26 mouse cellular contexts compared by ENCODE assay signal in the genomic region with DNA sequence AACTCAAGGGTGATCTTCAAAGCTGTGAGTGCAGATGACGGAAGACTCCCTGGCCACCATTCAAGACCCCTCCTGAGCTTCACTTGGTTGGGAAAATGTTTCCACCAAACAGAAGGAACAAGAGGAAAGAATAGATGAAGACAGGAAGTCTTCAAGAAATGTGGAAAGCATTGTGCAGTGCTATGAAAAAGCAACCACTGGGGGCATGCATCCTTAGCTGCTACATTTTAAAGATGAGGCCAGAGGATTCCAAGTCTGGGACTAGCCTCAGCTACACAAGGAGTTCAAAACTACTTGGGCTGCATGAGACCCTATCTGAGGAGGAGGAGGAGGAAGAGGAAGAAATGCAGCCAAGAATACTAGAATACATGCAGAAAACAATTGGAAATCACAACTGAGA.
DNase-seq lines count a peak whose midpoint lies in the region; ATAC-seq and TF ChIP-seq lines count a peak whose summit lies in the region.
"Had no signal": no experiment of that assay in that cellular context is flagged by ENCODE, and none has a peak within 500 bp of the region (broad histone marks: within the 10 kb centered on the region; RNA-seq: fewer than 3 reads in every experiment).

No protein-coding gene starts in this region.

- H3K27ac ChIP-seq in hindbrain, postnatal 0 days = no peak overlapping the region
- no peak overlapping the region for H3K27ac ChIP-seq in hindbrain, embryonic 13.5 days
- no peak overlapping the region for H3K27ac ChIP-seq in lung, embryonic 14.5 days (ENCODE audit: low read depth)
- no peak overlapping the region for H3K27ac ChIP-seq in CH12.LX (ENCODE audit: insufficient read depth, low read depth)
- H3K27ac ChIP-seq: hindbrain, embryonic 15.5 days; limb, embryonic 10.5 days; liver, embryonic 13.5 days; midbrain, embryonic 13.5 days; stomach, embryonic 15.5 days had no signal

- H3K9me3 ChIP-seq in hindbrain, postnatal 0 days (ENCODE audit: low read length) = no peaks in the 10 kb centered on the region
- H3K9me3 ChIP-seq in hindbrain, embryonic 13.5 days = no peaks in the 10 kb centered on the region
- H3K9me3 ChIP-seq in lung, embryonic 14.5 days (ENCODE audit: low read depth, low read length) = no peaks in the 10 kb centered on the region
- no peaks in the 10 kb centered on the region for H3K9me3 ChIP-seq in CH12.LX (replicated peaks; ENCODE audit: low read length)
- H3K9me3 ChIP-seq: hindbrain, embryonic 15.5 days; limb, embryonic 10.5 days; liver, embryonic 13.5 days; midbrain, embryonic 13.5 days; stomach, embryonic 15.5 days had no signal

- dilution Hi-C loops in CH12.LX (cut with MboI; ENCODE audit: extremely low pct_ligation_motif_present, extremely low pct_unique_long_range_greater_than_20kb, low sequenced_read_pairs) = no loop called here

- peak; percentile 42 for TF ChIP-seq CTCF in hindbrain, postnatal 0 days (IDR thresholded peaks at IDR 0.05; ENCODE audit: low read depth)
- TF ChIP-seq CTCF in lung, embryonic 14.5 days (IDR thresholded peaks at IDR 0.05; ENCODE audit: low read depth) = peak; percentile 44
- peak; percentile 21 to 54; a peak in 3 of 4 replicates for TF ChIP-seq CTCF in CH12.LX (conservative IDR thresholded peaks at IDR 0.05 in 1 of 2, IDR thresholded peaks at IDR 0.05 in 1 of 2; ENCODE audit: low read depth in 2 of 2, low read length in 2 of 2)

- WGBS in hindbrain, postnatal 0 days = 86% methylated on average over 1 of the region's 1 CpGs
- WGBS in hindbrain, embryonic 13.5 days = 95% methylated on average over 1 of the region's 1 CpGs
- WGBS in lung, embryonic 14.5 days = 95% methylated on average over 1 of the region's 1 CpGs

- in situ Hi-C loops in CH12.LX (cut with MboI; ENCODE audit: low pct_ligation_motif_present, low pct_unique_long_range_greater_than_20kb, low sequenced_read_pairs) = loop anchor here (10.0 kb wide), 1 partner anchor 208 kb away; the partner anchor contains the start of gene Hes1

- no peak for TF ChIP-seq POLR2A in CH12.LX (IDR thresholded peaks at IDR 0.05; ENCODE audit: low read depth, low read length)

- H3K9ac ChIP-seq in hindbrain, postnatal 0 days (replicated peaks; ENCODE audit: low read length) = no peak overlapping the region
- H3K9ac ChIP-seq in hindbrain, embryonic 13.5 days = no peak overlapping the region
- no peak overlapping the region for H3K9ac ChIP-seq in lung, embryonic 14.5 days
- no peak overlapping the region for H3K9ac ChIP-seq in CH12.LX (ENCODE audit: insufficient read depth, low read depth)
- H3K9ac ChIP-seq: hindbrain, embryonic 15.5 days; liver, embryonic 13.5 days; midbrain, embryonic 13.5 days; stomach, embryonic 15.5 days had no signal

- TF ChIP-seq EP300 in CH12.LX (IDR thresholded peaks at IDR 0.05; ENCODE audit: low read length) = no peak

- no peak for ATAC-seq in hindbrain, postnatal 0 days
- ATAC-seq in hindbrain, embryonic 13.5 days (ENCODE audit: low FRiP score) = no peak
- ATAC-seq in lung, embryonic 14.5 days (ENCODE audit: insufficient read depth) = no peak
- ATAC-seq: activated CD4-positive, CD25-positive, alpha-beta regulatory T cell, adult 4 months; forebrain, embryonic 16.5 days; midbrain, embryonic 13.5 days had no signal

- no peaks in the 10 kb centered on the region for H3K27me3 ChIP-seq in hindbrain, postnatal 0 days (ENCODE audit: insufficient read depth, low read length)
- peaks cover 42% of the 10 kb centered on the region for H3K27me3 ChIP-seq in hindbrain, embryonic 13.5 days
- H3K27me3 ChIP-seq in lung, embryonic 14.5 days (ENCODE audit: insufficient read depth, low read length) = no peaks in the 10 kb centered on the region
- H3K27me3 ChIP-seq in CH12.LX (replicated peaks) = peaks cover 3% of the 10 kb centered on the region
- H3K27me3 ChIP-seq: stomach, embryonic 15.5 days had no signal

- no peaks in the 10 kb centered on the region for H3K79me2 ChIP-seq in CH12.LX (replicated peaks; ENCODE audit: control insufficient read depth, extremely low read depth, insufficient read depth, poor library complexity, severe bottlenecking)

- H3K4me3 ChIP-seq in hindbrain, postnatal 0 days (ENCODE audit: low read length) = no peak overlapping the region
- no peak overlapping the region for H3K4me3 ChIP-seq in hindbrain, embryonic 13.5 days
- H3K4me3 ChIP-seq in lung, embryonic 14.5 days (ENCODE audit: low read depth, low read length) = no peak overlapping the region
- H3K4me3 ChIP-seq in CH12.LX (replicated peaks in 1 of 3; ENCODE audit: low read depth in 2 of 3, low read length in 2 of 3, poor library complexity in 1 of 3) = no peak overlapping the region
- H3K4me3 ChIP-seq: hindbrain, embryonic 15.5 days; limb, embryonic 10.5 days; liver, embryonic 13.5 days; midbrain, embryonic 13.5 days; myocyte; stomach, embryonic 15.5 days had no signal

- DNase-seq in hindbrain, postnatal 0 days (ENCODE audit: low spot score) = no peak
- DNase-seq in lung, embryonic 14.5 days = no peak
- no peak for DNase-seq in lung, postnatal 36 days
- DNase-seq in CH12.LX (ENCODE audit: extremely low read depth) = no peak
- peak; percentile 11 for DNase-seq in induced T-regulatory cell, adult 2 months (ENCODE audit: low read depth)
- DNase-seq in urinary bladder, postnatal 10 days (ENCODE audit: low spot score) = no peak
- DNase-seq: adrenal gland, postnatal 14 days; cerebellum, adult 18-20 months; cerebellum, postnatal 25 days; embryo, embryonic 11 days; gastrocnemius, postnatal 10 days; heart, adult 11 months; heart, postnatal 36 days; kidney, adult 18-20 months; kidney, postnatal 10 days; liver, embryonic 13.5 days; right cerebral cortex, postnatal 25 days; thymus, postnatal 25 days had no signal

- no peaks in the 10 kb centered on the region for H3K36me3 ChIP-seq in hindbrain, postnatal 0 days (ENCODE audit: insufficient read depth, low read length)
- H3K36me3 ChIP-seq in hindbrain, embryonic 13.5 days = no peaks in the 10 kb centered on the region
- H3K36me3 ChIP-seq in lung, embryonic 14.5 days (ENCODE audit: insufficient read depth) = no peaks in the 10 kb centered on the region
- no peaks in the 10 kb centered on the region for H3K36me3 ChIP-seq in CH12.LX (replicated peaks in 1 of 2; ENCODE audit: control insufficient read depth in 1 of 2, insufficient read depth in 1 of 2, low read length in 1 of 2)
- H3K36me3 ChIP-seq: hindbrain, embryonic 15.5 days; limb, embryonic 10.5 days; liver, embryonic 13.5 days; midbrain, embryonic 13.5 days; stomach, embryonic 15.5 days had no signal

- no peak overlapping the region for H3K4me2 ChIP-seq in hindbrain, postnatal 0 days (ENCODE audit: low read depth, low read length)
- H3K4me2 ChIP-seq in hindbrain, embryonic 13.5 days = no peak overlapping the region
- no peak overlapping the region for H3K4me2 ChIP-seq in lung, embryonic 14.5 days
- no peak overlapping the region for H3K4me2 ChIP-seq in CH12.LX (ENCODE audit: insufficient read depth, low read depth, poor library complexity, severe bottlenecking)
- H3K4me2 ChIP-seq: hindbrain, embryonic 15.5 days; liver, embryonic 13.5 days; midbrain, embryonic 13.5 days; stomach, embryonic 15.5 days had no signal

- 0 out of 2 replicates have a peak, but pooled peaks cover 3% of the 10 kb centered on the region for H3K4me1 ChIP-seq in hindbrain, postnatal 0 days (ENCODE audit: insufficient read depth, low read length)
- H3K4me1 ChIP-seq in hindbrain, embryonic 13.5 days (replicated peaks) = peaks cover 10% of the 10 kb centered on the region; the same call in 1 of the 2 replicates
- H3K4me1 ChIP-seq in lung, embryonic 14.5 days (ENCODE audit: insufficient read depth) = no peaks in the 10 kb centered on the region
- H3K4me1 ChIP-seq in CH12.LX (ENCODE audit: control insufficient read depth in 1 of 2, insufficient read depth in 2 of 2) = peaks cover 0 to 19% of the 10 kb centered on the region in 2 experiments; a peak in 2 of 4 replicates

- TF ChIP-seq RAD21 in CH12.LX (IDR thresholded peaks at IDR 0.05; ENCODE audit: low read depth, low read length) = peak; percentile 45

TF ChIP-seq in CH12.LX, 34 proteins besides CTCF, POLR2A, EP300 and RAD21:
- TF ChIP-seq SMC3 (IDR thresholded peaks at IDR 0.05; ENCODE audit: low read depth, low read length) = peak; percentile 40
- TF ChIP-seq ELF1 (IDR thresholded peaks at IDR 0.05; ENCODE audit: low read depth, low read length) = no peak
